Mouse (Mus musculus) hindbrain, embryonic 15.5 days (tissue): Measurements from ENCODE around the gene Mical2. TPM values are rescaled to one million over a fixed set of nuclear protein-coding genes. Genes with fewer than 3 reads are reported as not detected.

Experiments
- ATAC-seq: fragments of 200-750 bp; cut with Nextera tagmentation; 2 replicates; pipeline ENCODE4 v1.8.0; 2017; ENCODE audit warnings: low read depth, moderate number of reproducible peaks, moderate TSS enrichment; ENCODE audit not compliant: low FRiP score
- H3K27ac ChIP-seq: fragments of 300-500 bp; sonication (generic); replicated peaks from 2 replicates; pipeline ENCODE4 v1.5.1; 2015; ENCODE audit warnings: mild to moderate bottlenecking, inconsistent platforms
- H3K27me3 ChIP-seq: fragments of 300-500 bp; sonication (generic); 2 replicates; pipeline ENCODE4 v1.6.1; 2015; ENCODE audit warnings: control low read depth, inconsistent platforms
- H3K36me3 ChIP-seq: fragments of 300-500 bp; sonication (generic); 2 replicates; pipeline ENCODE4 v1.6.1; 2015; ENCODE audit warnings: control low read depth, inconsistent platforms
- H3K4me1 ChIP-seq: fragments of 300-500 bp; sonication (generic); replicated peaks from 2 replicates; pipeline ENCODE4 v1.6.1; 2015; ENCODE audit warnings: control low read depth, inconsistent platforms
- H3K4me2 ChIP-seq: fragments of 300-500 bp; sonication (generic); 2 replicates; pipeline ENCODE4 v1.6.1; 2015; ENCODE audit warnings: moderate library complexity, mild to moderate bottlenecking, inconsistent platforms
- H3K4me3 ChIP-seq: fragments of 300-500 bp; sonication (generic); 2 replicates; pipeline ENCODE4 v1.5.1; 2015; ENCODE audit warnings: mild to moderate bottlenecking, inconsistent platforms
- H3K9ac ChIP-seq: fragments of 300-500 bp; sonication (generic); 2 replicates; pipeline ENCODE4 v1.6.1; 2015; ENCODE audit warnings: inconsistent platforms
- H3K9me3 ChIP-seq: fragments of 300-500 bp; sonication (generic); 2 replicates; pipeline ENCODE4 v1.6.1; 2016; ENCODE audit warnings: control low read depth, inconsistent platforms
- WGBS: fragments of 180-500 bp; shearing (Covaris S2); methylation state at CpG from one replicate; pipeline ENCODE4 v1.1.7; 2015; 5-methylcytosine and 5-hydroxymethylcytosine counted together
- polyA plus RNA-seq: library from polyadenylated mRNA; unstranded; fragments of >200 nt; fragmentation: Nextera tagmentation; extraction: Ambion mirVana; gene quantifications from 2 replicates; pipeline ENCODE4 v1.2.1, GENCODE M21; 2015

Mical2 gene
- polyA plus RNA-seq, 1 experiment from 2014 or later = 3.8 TPM

- Histone ChIP-seq H3K9ac (no peak overlapping the region), H3K4me3 (no peak overlapping the region), H3K9me3 (no peaks in the 10 kb centered on the region), H3K27me3 (no peaks in the 10 kb centered on the region), H3K4me2 (no peak overlapping the region), H3K4me1 (no peaks in the 10 kb centered on the region), H3K27ac (no peak overlapping the region), H3K36me3 (no peaks in the 10 kb centered on the region)
- 41% methylated on average over 4 of the region's 4 CpGs for WGBS
- no peak for ATAC-seq
These were observed 64.3 kb downstream of the Mical2 start for GRCm38 (mm10) chr7:112289990-112290389.

GRCm38 (mm10) chr7:112293456-112294104 lies 67.9 kb downstream of the Mical2 start:
- Histone ChIP-seq H3K36me3 (no peaks in the 10 kb centered on the region), H3K4me2 (no peak overlapping the region), H3K4me3 (no peak overlapping the region), H3K9ac (no peak overlapping the region), H3K4me1 (peaks cover 4% of the 10 kb centered on the region; the same call in 1 of the 2 replicates), H3K27ac (no peak overlapping the region), H3K9me3 (no peaks in the 10 kb centered on the region), H3K27me3 (no peaks in the 10 kb centered on the region)
- 64% methylated on average over 7 of the region's 7 CpGs for WGBS
- ATAC-seq = no peak

- H3K9me3 ChIP-seq = no peaks in the 10 kb centered on the region
- H3K4me3 ChIP-seq = no peak overlapping the region
- 60% methylated on average over 8 of the region's 8 CpGs for WGBS
- H3K9ac ChIP-seq = no peak overlapping the region
- no peak overlapping the region for H3K27ac ChIP-seq
- no peaks in the 10 kb centered on the region for H3K27me3 ChIP-seq
- H3K36me3 ChIP-seq = no peaks in the 10 kb centered on the region
- no peak for ATAC-seq
- H3K4me2 ChIP-seq = no peak overlapping the region
- peaks cover 9% of the 10 kb centered on the region for H3K4me1 ChIP-seq
These were observed 70.0 kb downstream of the Mical2 start for GRCm38 (mm10) chr7:112295426-112296221.

- ATAC-seq = no peak
- no peak overlapping the region for H3K9ac ChIP-seq
- no peaks in the 10 kb centered on the region for H3K9me3 ChIP-seq
- no peaks in the 10 kb centered on the region for H3K27me3 ChIP-seq
- no peaks in the 10 kb centered on the region for H3K36me3 ChIP-seq
- no peak overlapping the region for H3K4me3 ChIP-seq
- H3K27ac ChIP-seq = no peak overlapping the region
- no peak overlapping the region for H3K4me2 ChIP-seq
- 61% methylated on average over 9 of the region's 9 CpGs for WGBS
- H3K4me1 ChIP-seq = peaks cover 9% of the 10 kb centered on the region
These were observed 72.4 kb downstream of the Mical2 start for GRCm38 (mm10) chr7:112298032-112298431.

- WGBS = 72% methylated on average over 3 of the region's 3 CpGs
- no peak overlapping the region for H3K4me3 ChIP-seq
- H3K9ac ChIP-seq = no peak overlapping the region
- H3K36me3 ChIP-seq = no peaks in the 10 kb centered on the region
- no peak overlapping the region for H3K27ac ChIP-seq
- H3K4me1 ChIP-seq = peaks cover 9% of the 10 kb centered on the region
- H3K9me3 ChIP-seq = no peaks in the 10 kb centered on the region
- no peak overlapping the region for H3K4me2 ChIP-seq
- ATAC-seq = no peak
- H3K27me3 ChIP-seq = no peaks in the 10 kb centered on the region
These were observed 73.3 kb downstream of the Mical2 start for GRCm38 (mm10) chr7:112298871-112299422.

GRCm38 (mm10) chr7:112299521-112300096 lies 74.0 kb downstream of the Mical2 start:
- Histone ChIP-seq H3K4me3 (no peak overlapping the region), H3K9me3 (no peaks in the 10 kb centered on the region), H3K4me1 (peaks cover 9% of the 10 kb centered on the region), H3K27ac (no peak overlapping the region), H3K9ac (no peak overlapping the region), H3K4me2 (no peak overlapping the region), H3K36me3 (no peaks in the 10 kb centered on the region), H3K27me3 (no peaks in the 10 kb centered on the region)
- no peak for ATAC-seq
- 73% methylated on average over 10 of the region's 10 CpGs for WGBS

- peaks cover 9% of the 10 kb centered on the region for H3K4me1 ChIP-seq
These were observed 74.5 kb downstream of the Mical2 start for GRCm38 (mm10) chr7:112300141-112300540.

GRCm38 (mm10) chr7:112301052-112301451 lies 75.4 kb downstream of the Mical2 start:
- Histone ChIP-seq H3K4me1 (peaks cover 5% of the 10 kb centered on the region), H3K36me3 (no peaks in the 10 kb centered on the region), H3K9me3 (no peaks in the 10 kb centered on the region), H3K4me2 (no peak overlapping the region), H3K27me3 (no peaks in the 10 kb centered on the region), H3K9ac (no peak overlapping the region), H3K4me3 (no peak overlapping the region), H3K27ac (no peak overlapping the region)
- no peak for ATAC-seq

More at GRCm38 (mm10) chr7:112300141-112300540, 74.5 kb downstream of the Mical2 start:
- no peak overlapping the region for H3K9ac ChIP-seq
- WGBS = 75% methylated on average over 5 of the region's 5 CpGs
- no peak overlapping the region for H3K27ac ChIP-seq
- no peaks in the 10 kb centered on the region for H3K9me3 ChIP-seq
- no peaks in the 10 kb centered on the region for H3K27me3 ChIP-seq
- no peak for ATAC-seq
- no peak overlapping the region for H3K4me2 ChIP-seq
- H3K4me3 ChIP-seq = no peak overlapping the region
- H3K36me3 ChIP-seq = no peaks in the 10 kb centered on the region

GRCm38 (mm10) chr7:112304382-112304781 lies 78.7 kb downstream of the Mical2 start:
- Histone ChIP-seq H3K36me3 (no peaks in the 10 kb centered on the region), H3K9me3 (no peaks in the 10 kb centered on the region), H3K27me3 (no peaks in the 10 kb centered on the region), H3K27ac (no peak overlapping the region), H3K4me1 (peaks cover 4% of the 10 kb centered on the region), H3K9ac (no peak overlapping the region), H3K4me2 (no peak overlapping the region), H3K4me3 (no peak overlapping the region)
- 56% methylated on average over 8 of the region's 8 CpGs for WGBS
- ATAC-seq = no peak

GRCm38 (mm10) chr7:112309289-112310016 lies 83.8 kb downstream of the Mical2 start:
- ATAC-seq = no peak
- Histone ChIP-seq H3K27ac (no peak overlapping the region), H3K36me3 (no peaks in the 10 kb centered on the region), H3K4me2 (no peak overlapping the region), H3K27me3 (no peaks in the 10 kb centered on the region), H3K4me3 (no peak overlapping the region), H3K9ac (no peak overlapping the region), H3K9me3 (no peaks in the 10 kb centered on the region), H3K4me1 (peaks cover 12% of the 10 kb centered on the region)
- 84% methylated on average over 11 of the region's 11 CpGs for WGBS

GRCm38 (mm10) chr7:112310017-112310360 lies 84.3 kb downstream of the Mical2 start:
- WGBS = 80% methylated on average over 4 of the region's 4 CpGs
- Histone ChIP-seq H3K9me3 (no peaks in the 10 kb centered on the region), H3K4me3 (no peak overlapping the region), H3K27me3 (no peaks in the 10 kb centered on the region), H3K27ac (no peak overlapping the region), H3K9ac (no peak overlapping the region), H3K36me3 (no peaks in the 10 kb centered on the region), H3K4me1 (peaks cover 12% of the 10 kb centered on the region), H3K4me2 (no peak overlapping the region)
- no peak for ATAC-seq

- H3K9ac ChIP-seq = no peak overlapping the region
- WGBS = 75% methylated on average over 5 of the region's 5 CpGs
- no peak overlapping the region for H3K4me3 ChIP-seq
- H3K36me3 ChIP-seq = no peaks in the 10 kb centered on the region
- H3K4me1 ChIP-seq = peaks cover 12% of the 10 kb centered on the region
- no peak overlapping the region for H3K27ac ChIP-seq
- no peak for ATAC-seq
- H3K9me3 ChIP-seq = no peaks in the 10 kb centered on the region
- H3K4me2 ChIP-seq = no peak overlapping the region
- H3K27me3 ChIP-seq = no peaks in the 10 kb centered on the region
These were observed 87.6 kb downstream of the Mical2 start for GRCm38 (mm10) chr7:112313211-112313610.
